Mouse (Mus musculus) bone marrow, adult 2 months (tissue): ENCODE results near the gene Syt14.

Experiments used
- CTCF ChIP-seq: fragments of 200-500 bp; IDR thresholded peaks from 2 replicates; pipeline ENCODE4 v1.5.1; 2011; ENCODE audit warnings: low read length, control low read depth; ENCODE audit not compliant: control insufficient read depth, insufficient read depth
- POLR2A ChIP-seq: fragments of 200-500 bp; IDR thresholded peaks from 2 replicates; pipeline ENCODE4 v1.6.1; 2011; ENCODE audit warnings: low read depth, mild to moderate bottlenecking, control low read depth, low read length, borderline replicate concordance; ENCODE audit not compliant: control insufficient read depth

DNA sequence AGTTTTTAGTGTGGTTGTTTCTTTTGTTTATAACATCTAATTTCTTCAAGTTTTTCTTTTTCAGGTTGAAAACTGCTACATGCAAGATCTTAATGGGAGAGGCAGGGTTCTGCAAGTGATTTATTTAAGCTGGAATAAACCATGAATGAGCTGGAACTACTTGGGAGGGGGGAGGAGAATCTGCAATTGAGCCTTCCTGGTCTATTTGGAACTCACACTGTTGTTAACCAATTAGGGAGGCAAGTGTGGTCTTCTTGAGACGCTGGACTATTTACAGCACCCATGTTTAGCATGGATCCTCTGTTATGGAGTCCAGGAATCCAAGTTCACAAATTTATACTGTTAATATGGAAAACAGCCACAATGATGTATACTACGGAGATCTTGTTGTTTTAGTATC is 182.1 kb downstream of the Syt14 start:
- TF ChIP-seq CTCF (no peak), POLR2A (no peak)
